Mouse (Mus musculus) heart, embryonic 14.5 days (tissue): ENCODE results near the gene Kcnd3. TPM values are rescaled to one million over a fixed set of nuclear protein-coding genes. Genes with fewer than 3 reads are reported as not detected.

ENCODE experiments used
- ATAC-seq: fragments of 200-750 bp; cut with Nextera tagmentation; 2 replicates; pipeline ENCODE4 v1.8.0; 2017; ENCODE audit warnings: low read depth, moderate TSS enrichment; ENCODE audit not compliant: insufficient number of reproducible peaks, insufficient read depth, low FRiP score
- H3K27ac ChIP-seq, 2 experiments: fragments of 200-500 bp in 1 of 2; fragments of 300-500 bp in 1 of 2; sonication (generic) in 1 of 2; replicated peaks in 1 of 2; 2 replicates each; pipeline ENCODE4 v1.5.1; 2012 to 2014; ENCODE audit warnings: low read depth in 2 of 2, low read length in 2 of 2, control low read depth in 1 of 2, mild to moderate bottlenecking in 1 of 2, mixed read lengths in 1 of 2; ENCODE audit not compliant: control insufficient read depth in 1 of 2, insufficient read depth in 1 of 2
- H3K27me3 ChIP-seq: fragments of 300-500 bp; sonication (generic); 2 replicates; pipeline ENCODE4 v1.6.1; 2014; ENCODE audit warnings: mild to moderate bottlenecking, low read length, control low read depth; ENCODE audit not compliant: control insufficient read depth, insufficient read depth
- H3K36me3 ChIP-seq: fragments of 300-500 bp; sonication (generic); 2 replicates; pipeline ENCODE4 v1.6.1; 2014; ENCODE audit warnings: mild to moderate bottlenecking, control low read depth, low read length, mixed read lengths; ENCODE audit not compliant: control insufficient read depth, insufficient read depth
- H3K4me1 ChIP-seq, 2 experiments: fragments of 200-500 bp in 1 of 2; fragments of 300-500 bp in 1 of 2; sonication (generic) in 1 of 2; 2 replicates each; pipeline ENCODE4 v1.6.1; 2012 to 2014; ENCODE audit warnings: low read length in 2 of 2, control low read depth in 1 of 2, mixed read lengths in 1 of 2; ENCODE audit not compliant: control insufficient read depth in 2 of 2, insufficient read depth in 2 of 2
- H3K4me2 ChIP-seq: fragments of 300-500 bp; sonication (generic); 2 replicates; pipeline ENCODE4 v1.6.1; 2014; ENCODE audit warnings: mild to moderate bottlenecking, low read length
- H3K4me3 ChIP-seq, 2 experiments: fragments of 200-500 bp in 1 of 2; fragments of 300-500 bp in 1 of 2; sonication (generic) in 1 of 2; 2 replicates each; pipeline ENCODE4 v1.5.1; 2012 to 2014; ENCODE audit warnings: low read length in 2 of 2, mild to moderate bottlenecking in 2 of 2, control low read depth in 1 of 2, low read depth in 1 of 2, moderate library complexity in 1 of 2; ENCODE audit not compliant: control insufficient read depth in 1 of 2, insufficient read depth in 1 of 2
- H3K9ac ChIP-seq: fragments of 300-500 bp; sonication (generic); 2 replicates; pipeline ENCODE4 v1.6.1; 2014; ENCODE audit warnings: mild to moderate bottlenecking, low read length
- H3K9me3 ChIP-seq: fragments of 300-500 bp; sonication (generic); 2 replicates; pipeline ENCODE4 v1.6.1; 2016; ENCODE audit warnings: low read length, control low read depth; ENCODE audit not compliant: control insufficient read depth
- WGBS: fragments of 180-500 bp; shearing (Covaris S2); extraction: QIAGEN DNeasy Blood & Tissue Kit; methylation state at CpG from one replicate; pipeline ENCODE4 v1.1.7; 2014; 5-methylcytosine and 5-hydroxymethylcytosine counted together
- polyA plus RNA-seq: library from polyadenylated mRNA; unstranded; fragments of >200 nt; fragmentation: Nextera tagmentation; extraction: Ambion mirVana; gene quantifications from 2 replicates; pipeline ENCODE4 v1.2.1, GENCODE M21; 2014

The Kcnd3 gene
- polyA plus RNA-seq, 1 experiment from 2014 or later, result 0.91 TPM

GRCm38 (mm10) chr3:105719979-105720378 is 267.8 kb downstream of the Kcnd3 start:
- H3K4me2 ChIP-seq, result no peak overlapping the region
- H3K9me3 ChIP-seq, result no peaks in the 10 kb centered on the region
- H3K27me3 ChIP-seq, result no peaks in the 10 kb centered on the region
- peaks cover 2% of the 10 kb centered on the region; the same call in 1 of the 2 replicates for H3K36me3 ChIP-seq
- 75% methylated on average over 4 of the region's 4 CpGs for WGBS
- no peak for ATAC-seq
- H3K9ac ChIP-seq, result no peak overlapping the region
- H3K4me1 ChIP-seq, result peaks cover 4 to 5% of the 10 kb centered on the region in 2 experiments; a peak in 2 of 4 replicates
- no peak overlapping the region for H3K4me3 ChIP-seq
- H3K27ac ChIP-seq, result no peak overlapping the region

GRCm38 (mm10) chr3:105720514-105720913 is 268.4 kb downstream of the Kcnd3 start:
- H3K27ac ChIP-seq, result no peak overlapping the region
- H3K9ac ChIP-seq, result no peak overlapping the region
- H3K4me3 ChIP-seq, result no peak overlapping the region
- no peaks in the 10 kb centered on the region for H3K27me3 ChIP-seq
- ATAC-seq, result no peak
- no peak overlapping the region for H3K4me2 ChIP-seq
- peaks cover 4 to 5% of the 10 kb centered on the region in 2 experiments; a peak in 2 of 4 replicates for H3K4me1 ChIP-seq
- 71% methylated on average over 4 of the region's 4 CpGs for WGBS
- no peaks in the 10 kb centered on the region for H3K9me3 ChIP-seq
- H3K36me3 ChIP-seq, result peaks cover 2% of the 10 kb centered on the region; the same call in 1 of the 2 replicates

- H3K4me1 ChIP-seq, result peaks cover 4 to 5% of the 10 kb centered on the region in 2 experiments; a peak in 2 of 4 replicates
- ATAC-seq, result no peak
- no peak overlapping the region for H3K4me2 ChIP-seq
- no peak overlapping the region for H3K4me3 ChIP-seq
- no peaks in the 10 kb centered on the region for H3K9me3 ChIP-seq
- 63% methylated on average over 2 of the region's 2 CpGs for WGBS
- H3K36me3 ChIP-seq, result 0 out of 2 replicates have a peak, but pooled peaks cover 3% of the 10 kb centered on the region
- no peak overlapping the region for H3K27ac ChIP-seq
- H3K27me3 ChIP-seq, result no peaks in the 10 kb centered on the region
- H3K9ac ChIP-seq, result no peak overlapping the region
Measured at GRCm38 (mm10) chr3:105721681-105722201, 269.6 kb downstream of the Kcnd3 start.

- Histone ChIP-seq H3K36me3 (peaks cover 7% of the 10 kb centered on the region; the same call in 1 of the 2 replicates), H3K9me3 (no peaks in the 10 kb centered on the region), H3K4me2 (no peak overlapping the region), H3K4me3 (no peak overlapping the region), H3K9ac (no peak overlapping the region), H3K27me3 (no peaks in the 10 kb centered on the region), H3K27ac (no peak overlapping the region), H3K4me1 (peaks cover 4 to 5% of the 10 kb centered on the region in 2 experiments; a peak in 2 of 4 replicates)
- ATAC-seq, result no peak
- WGBS, result 85% methylated on average over 3 of the region's 3 CpGs
Measured at GRCm38 (mm10) chr3:105722510-105722909, 270.4 kb downstream of the Kcnd3 start.

Other genes with a start within 250 kb of the Kcnd3 start
- 17.0 and 20.2 TPM in 2 replicates for gene Ddx20, start 235.2 kb downstream of the Kcnd3 start, polyA plus RNA-seq